Mouse (Mus musculus) embryonic fibroblast, embryonic 13.5 days (primary cell): ENCODE results near the gene Etfbkmt.

Source experiments
- CTCF ChIP-seq: IDR thresholded peaks from 2 replicates; pipeline ENCODE4 v1.5.1; 2011; ENCODE audit warnings: mild to moderate bottlenecking, control low read depth, low read length, moderate library complexity, borderline replicate concordance; ENCODE audit not compliant: insufficient read depth
- POLR2A ChIP-seq: IDR thresholded peaks from 2 replicates; pipeline ENCODE4 v1.6.1; 2011; ENCODE audit warnings: low read depth, mild to moderate bottlenecking, control low read depth, low read length, moderate library complexity

DNA sequence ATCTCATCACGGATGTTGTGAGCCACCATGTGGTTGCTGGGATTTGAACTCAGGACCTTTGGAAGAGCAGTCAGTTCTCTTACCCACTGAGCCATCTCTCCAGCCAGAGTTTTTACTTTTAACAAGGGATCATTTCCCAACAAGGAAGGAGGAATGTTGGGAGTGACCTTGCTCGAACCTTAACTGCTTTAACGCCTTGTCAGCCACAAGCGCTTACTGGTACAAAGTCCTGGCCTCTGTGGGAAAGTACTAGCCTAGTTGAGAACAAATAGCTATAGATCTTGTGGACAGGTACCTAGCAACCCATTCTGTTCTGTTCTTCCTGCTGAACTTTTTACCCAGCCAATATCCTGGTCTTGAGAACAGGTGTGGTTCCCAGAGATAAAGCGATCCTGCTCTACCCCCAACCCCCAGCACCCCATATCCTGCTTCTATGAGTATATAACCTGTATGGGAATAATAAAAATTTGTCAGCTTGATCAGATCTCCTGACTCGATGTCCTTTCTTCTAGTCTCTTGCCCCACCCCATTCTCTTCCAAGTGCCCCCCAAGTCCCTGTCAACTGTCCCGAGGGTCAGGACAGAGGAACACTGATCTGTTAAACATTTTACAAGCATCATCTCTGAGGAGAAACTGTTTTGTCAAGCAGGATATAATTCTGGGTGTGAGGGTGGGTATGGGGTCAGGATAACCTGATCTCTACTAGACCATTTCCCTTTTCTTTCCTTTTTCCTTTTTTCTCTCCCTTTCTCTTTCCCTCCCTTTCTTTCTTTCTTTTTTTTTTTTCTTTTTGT is 9.0 kb downstream of the Etfbkmt start:
- TF ChIP-seq POLR2A (no peak), CTCF (no peak)
